Mouse (Mus musculus): ENCODE measurements around the gene Zfp273. TPM values are rescaled to one million over a fixed set of nuclear protein-coding genes. Genes with fewer than 3 reads are reported as not detected.
A peak's percentile ranks its signal among the peaks of the same experiment; 100 is the strongest.
"Not testable (repeated sequence)": the region's sequence is repeated elsewhere in the genome, so short reads cannot be mapped to it uniquely, and the experiment has no call there.

Gene Zfp273
- total RNA-seq (2021) = 1 to 10 TPM; 7.8 to 8.3 TPM
- long read RNA-seq, partial matches to known transcripts = 0 of 4 reads
- long read RNA-seq, other reads (novel, unspliced or antisense) = 0 of 4 reads

DNA sequence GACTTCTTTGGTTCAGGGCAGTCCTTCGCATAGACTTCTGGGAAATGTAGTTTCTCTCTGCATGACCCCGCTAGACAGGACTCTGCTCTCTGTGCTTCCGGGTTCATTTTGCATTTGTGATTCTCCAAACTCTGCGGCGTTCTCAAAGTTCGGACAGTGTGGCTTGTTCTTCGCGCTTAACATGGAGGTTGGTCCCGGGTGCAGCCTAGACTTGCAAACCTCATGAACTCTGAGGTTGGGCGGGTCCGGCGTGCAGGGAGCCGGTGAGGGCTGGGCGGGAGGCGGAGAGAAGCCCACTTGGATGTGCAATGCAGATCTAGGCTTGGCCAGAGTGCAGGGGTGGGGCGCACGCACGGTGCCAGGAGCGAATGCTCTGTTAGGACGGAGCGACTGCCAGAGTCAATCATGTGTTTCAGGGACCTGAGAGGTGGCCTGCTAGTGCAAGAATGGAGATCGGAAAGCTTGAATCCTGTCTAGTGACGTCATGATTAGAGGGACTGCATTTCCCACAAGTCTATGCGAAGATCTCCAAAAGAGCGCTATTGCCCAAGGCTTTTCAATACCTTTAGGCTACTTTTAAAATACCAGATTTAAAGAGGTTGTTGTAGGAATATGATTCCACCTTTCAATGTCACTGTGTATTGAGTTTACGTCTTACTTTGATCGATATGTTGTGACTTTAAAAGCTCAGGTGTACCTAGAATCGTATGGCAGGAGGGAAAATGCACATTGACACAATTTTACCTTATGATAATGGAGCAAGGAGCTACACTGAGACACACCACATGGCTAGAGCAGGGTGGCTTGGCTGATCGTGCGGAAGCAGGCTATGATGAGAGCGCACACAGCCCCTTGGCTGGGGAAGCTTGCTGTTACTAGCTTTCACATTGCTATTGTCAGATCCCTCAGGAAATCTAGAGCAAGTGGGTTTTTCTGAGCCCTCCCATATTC lies at the start of gene Zfp273:
Gene Zfp273, plus strand, starts transcription at position 31 of the 951 bp plus-strand sequence.
- DNase-seq (ENCODE audit: low spot score in 2 of 2) = peak; percentile 67 to 89

DNA sequence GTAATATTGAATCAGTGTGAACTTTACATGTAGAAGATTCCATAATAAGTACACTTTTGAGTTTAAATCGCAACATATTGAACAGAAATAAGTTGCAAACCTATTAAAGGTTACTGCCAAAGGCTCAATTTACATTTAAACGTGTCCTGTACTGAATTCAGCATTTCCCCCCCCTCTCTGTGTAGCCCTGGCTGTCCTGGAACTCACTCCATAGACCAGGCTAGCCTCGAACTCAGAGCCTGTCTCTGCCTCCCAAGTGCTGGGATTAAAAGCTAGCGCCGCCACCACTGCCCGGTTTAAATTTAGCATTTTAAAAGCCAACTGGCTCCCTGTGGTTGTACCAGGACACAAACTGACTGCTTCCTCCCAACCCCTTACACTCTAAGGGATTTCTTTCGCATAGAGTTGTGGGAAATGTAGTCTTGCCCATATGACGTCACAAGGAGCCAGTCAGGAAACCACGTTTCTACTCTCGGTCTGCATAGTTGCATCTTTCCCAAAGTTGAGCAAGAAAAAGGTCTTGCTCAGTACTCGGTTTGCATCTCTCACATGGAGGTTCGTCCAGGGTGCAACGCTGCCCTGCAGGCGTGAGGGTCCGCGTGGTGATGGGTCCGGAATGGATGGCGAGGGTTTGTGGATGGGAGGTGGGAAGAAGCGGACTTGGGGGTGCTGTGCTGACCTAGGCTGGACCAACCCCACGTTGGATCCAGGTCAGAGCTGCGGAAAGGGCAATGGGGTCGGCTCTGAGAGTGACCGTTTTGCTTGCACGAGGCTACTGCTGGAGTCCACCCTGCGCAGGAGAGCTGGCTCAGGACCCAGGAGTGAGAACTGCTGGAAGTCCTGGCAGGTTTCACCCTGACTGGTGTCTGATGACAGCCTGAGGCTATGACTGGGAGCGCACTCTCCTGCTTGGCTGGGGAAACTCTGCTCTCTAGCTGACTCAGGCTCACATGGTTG lies 34.0 kb upstream of the Zfp273 start, which contains the start of gene Zfp493:
Gene Zfp493, plus strand, starts transcription at position 429 of the 957 bp plus-strand sequence.
- peak; percentile 50 to 82 for DNase-seq (ENCODE audit: low spot score in 2 of 2)

DNA sequence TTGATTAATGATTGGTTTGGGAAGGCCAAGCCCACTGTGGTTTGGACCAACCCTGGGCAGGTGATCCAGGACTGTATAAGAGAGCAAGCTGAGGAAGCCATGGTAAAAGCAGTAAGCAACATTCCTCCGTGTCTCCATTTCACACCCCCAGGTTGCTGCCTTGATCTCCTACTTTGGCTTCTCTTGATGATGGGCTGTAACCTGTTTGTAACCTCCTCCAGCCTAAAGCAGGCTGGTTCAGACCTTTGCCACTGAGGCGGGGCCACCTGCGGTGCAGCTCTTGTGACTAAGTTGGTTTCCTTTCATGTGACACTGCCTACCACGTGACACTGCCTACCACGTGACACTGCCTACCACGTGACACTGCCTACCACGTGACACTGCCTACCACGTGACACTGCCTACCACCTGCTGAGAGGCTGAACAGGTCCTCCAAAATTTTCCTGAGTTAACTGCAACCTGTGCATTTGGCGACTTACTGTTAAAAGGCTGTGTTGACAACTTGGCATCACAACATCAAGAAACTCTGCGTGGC lies 21.6 kb upstream of the Zfp273 start:
- no peak for DNase-seq (ENCODE audit: low spot score in 2 of 2)

DNA sequence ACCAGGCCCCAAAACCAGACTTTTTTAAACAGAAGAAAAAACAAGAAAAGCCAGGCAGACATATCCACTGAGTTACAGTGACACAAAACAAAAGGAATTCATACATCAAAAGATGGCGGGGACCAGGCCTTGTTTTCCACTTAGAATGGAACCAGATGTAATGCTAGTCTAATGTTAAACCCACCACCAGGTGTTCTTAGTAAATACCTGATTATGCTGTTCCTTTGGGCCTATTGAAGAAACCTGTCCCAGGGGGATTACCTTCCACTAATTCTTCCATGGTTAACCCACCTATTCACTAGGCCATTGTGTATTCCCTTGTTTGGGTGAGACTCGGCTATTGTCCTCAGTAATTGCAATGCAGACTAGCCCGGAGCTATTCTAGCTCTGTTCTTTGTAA lies 14.9 kb upstream of the Zfp273 start:
- no peak for DNase-seq (ENCODE audit: low spot score in 2 of 2)

DNA sequence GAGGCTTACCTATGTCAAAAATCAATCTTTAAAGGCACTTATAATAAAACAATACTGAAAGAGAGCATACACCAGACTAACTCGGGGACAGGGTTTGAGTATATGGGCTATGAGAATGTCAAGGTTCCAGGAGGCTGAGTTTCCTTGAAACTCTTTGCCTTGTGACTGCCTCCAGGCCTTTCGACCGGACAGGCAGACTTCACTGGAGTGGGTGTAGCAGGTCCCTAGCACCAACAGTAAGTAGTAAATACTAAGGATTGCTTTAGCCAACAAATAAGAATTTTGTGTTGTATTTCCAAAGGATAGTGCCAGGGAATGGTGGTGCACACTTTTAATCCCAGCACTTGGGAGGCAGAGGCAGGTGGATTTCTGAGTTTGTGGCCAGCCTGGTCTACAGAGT lies 14.4 kb upstream of the Zfp273 start:
- DNase-seq (ENCODE audit: low spot score in 2 of 2) = not testable (repeated sequence)

DNA sequence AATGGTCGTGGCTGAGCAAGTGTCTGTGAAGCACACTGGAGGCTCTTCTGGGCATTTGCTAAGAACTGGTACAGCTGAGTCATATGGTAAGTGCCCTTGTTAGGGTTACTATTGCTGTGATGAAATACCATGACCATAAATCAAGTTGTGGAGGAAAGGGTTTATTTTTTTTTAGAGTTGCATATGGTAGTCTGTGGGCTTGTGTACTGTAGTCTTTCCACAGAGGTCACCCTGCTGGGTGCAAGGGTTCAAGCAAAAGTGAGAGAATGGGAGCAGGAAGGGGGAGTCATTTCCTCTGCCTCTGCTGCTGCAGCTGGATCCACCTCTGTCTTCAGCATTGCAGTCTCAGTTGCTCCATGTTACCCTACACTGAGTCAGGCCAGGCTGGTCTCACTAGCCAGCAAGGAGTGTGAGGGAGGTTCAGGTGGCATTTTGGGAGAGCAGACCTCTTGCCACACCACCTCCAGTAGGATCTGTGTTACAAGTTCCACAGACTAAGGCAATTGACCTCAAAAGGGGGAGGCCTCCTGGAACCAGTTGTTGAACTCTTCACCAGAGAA lies 1.8 kb upstream of the Zfp273 start:
- no peak for DNase-seq (ENCODE audit: low spot score in 2 of 2)

DNA sequence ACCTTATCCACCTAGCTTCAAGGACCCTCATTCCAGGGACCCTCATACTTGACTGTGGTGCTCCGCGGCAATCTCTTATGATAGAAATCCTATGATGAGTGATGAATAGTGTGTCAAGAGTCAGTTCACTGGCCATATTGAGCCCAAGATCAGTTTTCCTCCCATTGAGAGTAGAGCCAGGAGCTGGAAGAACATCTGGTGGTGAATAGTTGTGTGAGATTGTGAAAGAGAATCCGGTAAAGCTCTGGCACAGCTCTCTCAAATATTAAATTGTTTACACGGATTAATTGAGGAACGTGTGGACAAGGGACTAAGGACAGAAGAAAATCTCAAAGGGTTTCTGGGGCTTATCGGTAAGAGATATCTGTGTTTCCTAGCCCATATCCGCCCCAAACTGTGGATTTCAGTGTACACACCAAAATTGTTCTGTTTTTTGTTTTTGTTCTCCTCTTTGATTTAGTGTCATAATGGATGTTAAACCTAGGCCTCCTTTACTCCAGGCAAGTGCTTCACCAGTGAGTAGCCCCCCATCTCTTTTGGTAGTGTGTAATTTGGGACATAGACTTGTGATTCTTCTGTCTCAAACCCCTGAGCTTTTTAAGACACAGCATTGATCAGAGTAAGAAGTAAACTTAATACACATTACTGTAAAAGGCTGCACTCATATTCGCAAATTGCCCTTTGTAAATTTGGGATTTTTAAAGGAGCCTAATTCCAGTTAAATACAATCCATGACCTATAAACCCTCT lies 405 bp upstream of the Zfp273 start:
- DNase-seq (ENCODE audit: low spot score in 2 of 2) = no peak

DNA sequence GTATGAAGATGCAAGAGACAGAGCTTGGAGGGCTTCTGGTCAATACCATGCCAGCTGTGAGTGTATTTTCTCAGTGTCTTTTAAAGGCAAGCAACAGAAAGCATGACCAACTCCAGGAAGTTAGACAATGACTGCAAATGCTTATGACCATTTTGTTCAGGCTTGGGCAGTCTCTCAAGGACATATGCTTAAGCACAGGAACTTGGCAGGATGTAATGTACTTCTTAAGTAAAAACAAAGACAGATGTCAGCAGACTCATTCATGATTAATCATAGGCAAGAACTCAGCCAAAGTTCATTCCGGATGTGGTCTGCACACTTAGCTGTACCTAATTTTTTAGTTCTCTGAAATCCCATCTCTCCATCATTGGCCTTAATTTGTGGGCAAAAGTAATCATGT lies 5.1 kb downstream of the Zfp273 start:
- peak in 1 of 2 experiments; percentile 50 for DNase-seq (ENCODE audit: low spot score in 2 of 2)

DNA sequence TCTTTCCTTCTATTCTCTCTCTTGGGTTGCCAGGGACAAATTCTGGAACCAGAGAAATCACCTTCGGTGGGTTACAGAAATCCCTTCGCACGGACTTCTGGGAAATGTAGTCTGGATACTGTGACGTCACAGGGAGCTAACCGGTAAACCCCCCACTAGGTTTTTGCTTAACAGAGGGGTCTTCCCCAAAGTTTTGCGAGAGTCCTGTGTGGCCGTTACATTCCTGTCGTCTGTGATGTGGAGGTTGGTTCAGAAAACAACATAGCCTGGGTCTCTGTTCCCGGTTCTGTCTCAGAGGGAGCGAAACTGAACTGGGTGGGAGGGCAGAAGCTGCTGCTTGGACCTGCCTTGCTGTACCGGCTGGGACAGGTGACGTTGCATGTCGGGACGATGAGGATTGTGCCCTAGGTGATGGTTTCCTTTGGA lies 17.4 kb downstream of the Zfp273 start, which contains the start of gene Gm10037:
Gene Gm10037, plus strand, starts transcription at position 196 of the 426 bp plus-strand sequence.
- DNase-seq (ENCODE audit: low spot score in 2 of 2) = peak; percentile 48 to 84

DNA sequence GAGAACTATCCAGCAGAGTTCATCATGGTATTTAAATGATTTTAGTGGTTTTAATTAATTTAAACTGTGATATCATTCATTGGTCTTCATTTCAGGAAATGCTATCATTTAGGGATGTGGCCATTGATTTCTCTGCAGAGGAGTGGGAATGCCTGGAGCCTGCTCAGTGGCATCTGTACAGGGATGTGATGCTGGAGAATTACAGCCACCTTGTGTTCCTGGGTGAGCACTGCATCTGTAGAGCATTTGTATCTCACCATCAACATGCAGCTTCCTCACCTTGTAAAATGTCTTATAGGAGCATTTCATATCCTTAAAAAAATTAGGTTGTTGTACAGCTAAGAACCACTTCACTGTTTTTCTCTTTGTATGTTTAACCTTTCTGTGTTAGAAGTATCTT lies 19.6 kb downstream of the Zfp273 start:
- DNase-seq (ENCODE audit: low spot score in 2 of 2) = not testable (repeated sequence)

DNA sequence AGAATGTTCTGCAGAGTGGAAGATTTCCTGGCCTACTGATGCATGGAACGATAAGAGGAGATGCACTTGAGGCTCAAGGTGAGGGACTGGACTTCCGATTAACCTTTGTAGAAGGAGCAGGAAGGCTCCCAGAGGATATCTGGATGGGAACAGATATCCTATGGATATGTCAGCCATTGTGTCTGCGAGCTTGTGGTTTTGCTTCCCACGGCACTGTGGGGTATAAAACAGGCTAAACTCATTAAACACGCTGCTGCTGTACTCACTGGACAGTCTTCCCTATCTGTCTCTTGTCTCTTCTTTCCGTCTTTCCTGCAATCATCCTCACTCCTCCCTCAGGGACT lies 30.2 kb downstream of the Zfp273 start:
- DNase-seq (ENCODE audit: low spot score in 2 of 2) = no peak

DNA sequence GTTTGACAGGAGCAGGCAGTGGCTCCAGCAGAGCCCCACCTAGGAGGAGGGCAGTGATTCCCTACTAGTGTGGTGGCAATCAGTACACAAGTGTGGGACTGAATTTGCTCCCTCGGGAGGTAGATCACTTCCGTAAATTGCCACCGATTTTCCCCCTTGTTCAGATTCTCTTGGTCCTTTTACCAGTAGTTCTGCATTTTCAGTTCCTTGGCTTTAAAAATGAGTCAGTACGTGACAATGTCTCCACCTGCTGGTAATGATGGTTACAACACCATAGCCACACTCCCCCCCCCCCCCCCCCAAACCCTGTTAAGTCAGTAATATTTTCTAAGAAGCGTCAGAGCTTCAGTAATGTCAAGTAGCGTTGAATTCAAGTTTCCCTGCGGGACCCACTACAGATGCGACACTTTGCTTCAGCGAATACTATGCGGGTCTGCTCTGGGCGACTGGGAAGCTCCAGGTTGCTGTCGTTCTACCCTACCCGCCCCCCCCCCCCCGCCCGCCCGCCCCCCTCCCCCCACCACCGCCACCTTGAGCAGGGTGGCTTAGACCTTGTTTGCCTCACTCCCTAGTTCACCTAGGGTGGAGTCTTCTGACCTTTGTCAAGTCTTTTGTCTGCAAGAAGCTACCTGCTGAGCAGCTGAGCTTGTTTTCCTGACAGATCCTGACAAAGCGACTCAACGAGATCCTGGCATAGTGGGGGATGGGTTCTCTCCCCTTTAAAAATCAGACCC lies 30.7 kb downstream of the Zfp273 start:
- DNase-seq (ENCODE audit: low spot score in 2 of 2) = peak; percentile 32 to 79

DNA sequence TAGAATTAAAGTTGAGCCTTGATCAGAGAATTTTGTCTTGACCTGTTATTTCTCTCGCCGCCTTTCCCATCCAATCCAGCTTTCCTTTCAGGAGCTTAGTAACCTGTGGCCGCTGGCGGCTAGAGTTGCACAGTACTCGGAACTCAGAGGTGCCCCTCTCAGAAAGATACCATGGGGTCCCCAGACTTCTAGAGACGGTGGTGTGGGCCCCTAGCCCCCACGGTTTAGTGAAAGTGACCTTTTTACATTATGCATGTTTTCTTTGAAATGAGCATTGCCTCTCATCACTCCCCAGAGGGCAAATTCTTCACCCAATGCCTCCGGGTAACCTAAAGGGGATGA lies 31.3 kb downstream of the Zfp273 start:
- no peak for DNase-seq (ENCODE audit: low spot score in 2 of 2)

DNA sequence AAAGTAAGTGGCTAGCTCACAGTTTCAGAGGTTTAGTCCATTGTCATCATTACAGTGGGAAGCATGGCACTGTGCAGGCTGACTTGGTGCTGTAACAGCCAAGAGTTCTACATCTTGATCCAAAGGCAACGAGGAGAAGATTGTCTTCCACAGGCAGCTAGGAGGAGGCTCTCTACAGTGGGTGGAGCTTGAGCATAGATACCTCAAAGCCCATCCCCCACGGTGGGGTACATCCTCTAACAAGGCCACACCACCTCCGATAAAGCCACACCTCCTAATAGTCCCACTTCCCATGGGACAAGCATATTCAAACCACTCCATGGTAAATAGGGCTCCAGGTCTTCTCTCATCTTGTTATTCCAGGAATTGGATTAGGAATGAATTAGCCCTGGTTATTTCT lies 36.8 kb downstream of the Zfp273 start:
- DNase-seq (ENCODE audit: low spot score in 2 of 2) = no peak

DNA sequence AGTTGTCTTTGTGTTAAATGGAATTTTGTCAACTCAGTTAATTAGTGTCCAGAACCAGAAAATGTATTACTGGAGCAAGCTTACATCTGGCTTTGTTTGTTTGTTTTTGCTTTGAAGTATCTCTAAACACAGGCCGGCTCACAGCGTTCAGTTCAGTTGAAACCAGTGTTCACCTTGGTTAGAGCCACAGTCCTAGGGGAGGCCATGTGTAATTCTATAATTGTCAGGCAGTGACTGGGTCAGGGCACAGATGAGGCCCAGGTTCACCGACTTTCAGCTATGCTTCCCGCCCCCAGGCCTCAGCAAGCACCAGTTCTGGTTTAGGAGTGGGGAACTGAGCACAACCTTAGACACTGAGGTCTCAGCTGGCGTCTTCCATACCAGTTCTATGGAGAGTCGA lies 39.6 kb downstream of the Zfp273 start:
- DNase-seq (ENCODE audit: low spot score in 2 of 2) = no peak

DNA sequence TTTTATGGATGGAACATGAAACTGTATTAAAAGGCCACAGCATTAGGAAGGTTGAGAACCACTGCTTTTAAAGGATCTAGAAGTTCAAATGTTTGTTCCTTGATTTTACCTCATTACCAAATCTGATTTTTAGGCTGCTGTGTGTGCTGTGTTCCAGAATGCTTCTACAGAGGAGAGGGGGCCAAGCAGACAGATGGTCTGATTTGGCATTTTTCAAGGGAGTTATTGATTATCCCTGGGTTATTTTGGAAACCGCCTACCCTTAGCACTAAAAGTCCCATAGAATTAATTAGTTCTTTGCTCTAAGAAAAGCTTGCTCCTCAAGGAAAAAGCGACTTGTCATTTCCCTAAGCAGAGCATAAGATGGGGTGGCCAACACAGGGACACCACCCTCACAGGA lies 40.4 kb downstream of the Zfp273 start:
- DNase-seq (ENCODE audit: low spot score in 2 of 2) = peak; percentile 51 to 77

DNA sequence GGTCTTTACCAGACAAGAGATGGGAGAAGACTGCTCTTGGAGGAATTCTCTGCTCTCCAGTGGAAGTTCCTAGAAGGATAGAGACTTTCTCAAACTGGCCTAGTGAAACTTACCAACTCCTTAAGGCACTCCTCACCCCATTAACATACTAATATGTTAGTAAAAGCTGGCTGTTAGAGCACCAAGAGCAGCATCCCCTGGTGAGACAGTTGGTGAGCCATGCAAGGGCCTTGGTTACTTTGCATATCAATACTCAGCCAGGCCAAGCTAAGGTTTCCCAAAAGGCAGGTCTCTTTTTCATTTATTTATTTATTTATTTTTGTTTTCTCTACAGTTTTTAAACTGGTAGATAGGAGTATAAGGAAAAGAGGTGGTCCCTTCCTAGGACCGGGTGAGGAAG lies 43.8 kb downstream of the Zfp273 start:
- no peak for DNase-seq (ENCODE audit: low spot score in 2 of 2)

DNA sequence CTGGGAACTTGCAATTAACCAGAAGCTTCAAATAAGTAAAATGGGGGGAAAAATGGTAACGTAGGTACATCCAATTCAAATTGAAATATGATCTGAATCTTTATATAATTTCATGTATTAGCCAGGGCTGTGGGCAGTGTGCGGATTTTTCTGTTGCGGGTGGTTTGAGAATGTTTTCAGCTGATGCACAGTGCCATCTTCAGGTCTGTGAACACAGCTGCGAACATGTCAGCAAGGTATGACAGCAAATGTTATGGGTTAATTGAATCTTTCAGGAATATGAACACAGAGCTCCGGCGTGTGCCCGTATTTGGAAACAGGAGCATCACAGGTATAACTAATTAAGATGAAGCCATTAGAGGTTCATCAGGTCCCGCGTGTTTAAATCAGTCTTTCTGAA lies 49.0 kb downstream of the Zfp273 start:
- DNase-seq (ENCODE audit: low spot score in 2 of 2) = peak in 1 of 2 experiments; percentile 47

DNA sequence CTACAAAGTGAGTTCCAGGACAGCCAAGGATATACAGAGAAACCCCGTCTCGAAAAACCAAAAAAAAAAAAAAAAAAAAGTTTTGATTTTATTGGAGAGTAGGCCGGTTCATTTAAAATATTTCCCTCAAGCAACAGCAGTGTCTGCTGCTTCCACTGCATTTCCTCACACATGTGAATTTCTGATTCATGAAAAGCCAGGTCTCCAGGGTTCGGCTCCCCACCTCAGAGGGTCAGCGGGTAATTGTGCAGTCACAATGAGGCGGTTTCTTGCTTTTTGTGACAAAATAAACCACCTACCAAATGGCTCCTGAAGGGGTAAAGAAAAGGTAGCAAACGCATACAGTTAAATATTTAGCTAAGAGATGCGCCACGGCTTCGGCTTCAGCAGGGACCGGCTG lies 49.5 kb downstream of the Zfp273 start, which contains the start of gene BC048507:
Gene BC048507, plus strand, starts transcription at position 301 of the 400 bp plus-strand sequence.
- DNase-seq (ENCODE audit: low spot score in 2 of 2) = no peak

Data from layer of hippocampus, adult 18-20 months (tissue).